Mouse (Mus musculus) layer of hippocampus, adult 9-10 months (tissue): ENCODE measurements around the gene Trp53i11.

Source experiments
- DNase-seq: peaks from one replicate; pipeline ENCODE4 v3.0.0; 2022; ENCODE audit warnings: low spot score

The Trp53i11 gene

DNA sequence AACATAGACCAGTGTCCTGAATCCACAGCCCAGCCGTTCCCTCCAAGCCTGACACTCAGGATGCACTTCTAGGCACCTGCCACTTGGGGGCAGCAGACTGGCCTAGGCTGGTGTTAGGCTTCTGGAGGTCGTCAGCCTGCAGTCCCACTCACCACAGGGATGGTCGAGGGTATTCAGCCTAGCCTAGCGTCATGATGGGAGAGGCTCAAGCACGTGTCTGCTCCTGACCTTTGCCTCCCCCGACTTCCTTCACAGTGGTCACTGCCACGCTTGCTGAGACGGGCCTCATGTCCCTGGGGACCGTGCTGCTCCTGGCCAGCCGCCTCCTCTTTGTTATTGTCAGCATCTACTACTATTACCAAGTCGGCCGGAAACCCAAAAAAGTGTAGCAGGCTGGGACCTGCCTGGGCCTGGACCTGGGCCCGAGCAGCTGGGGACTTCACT lies 12.2 kb downstream of the Trp53i11 start:
- DNase-seq, result no peak

DNA sequence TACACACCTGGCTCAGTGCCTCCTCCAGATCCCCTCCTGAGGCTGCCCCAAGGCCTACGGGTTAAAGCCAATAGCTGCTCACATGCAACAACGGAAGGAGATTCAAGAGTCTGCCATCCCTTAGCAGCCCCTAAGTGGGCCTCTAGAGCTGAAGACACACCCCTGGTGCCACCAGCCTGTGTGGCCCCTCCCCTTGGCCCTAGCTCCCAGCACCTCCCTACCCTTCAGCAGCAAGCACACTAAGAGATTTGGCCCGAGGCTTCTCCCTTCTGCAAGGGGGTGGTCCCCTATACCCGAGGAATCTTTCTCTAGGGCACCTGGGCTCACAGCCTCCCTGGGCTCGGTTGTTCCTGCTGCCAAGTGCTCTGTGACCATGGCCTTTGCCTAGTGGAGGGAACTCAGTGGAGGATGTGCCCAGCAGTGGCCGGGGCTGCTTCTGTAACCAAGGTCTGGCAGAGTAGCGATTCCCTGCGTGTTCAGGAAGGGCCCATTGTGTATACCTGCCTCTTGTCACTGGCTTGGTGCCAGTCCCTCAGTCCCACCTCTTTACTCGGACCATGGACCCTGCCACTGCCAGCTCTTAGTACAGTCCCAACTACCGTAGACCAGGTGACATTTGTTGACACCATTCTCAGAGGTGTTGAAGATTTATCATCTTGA lies 13.5 kb downstream of the Trp53i11 start:
- DNase-seq, result no peak

GRCm38 (mm10) chr2:93201997-93202396 lies 14.6 kb downstream of the Trp53i11 start:
- no peak for DNase-seq

- no peak for DNase-seq
These were observed 15.4 kb downstream of the Trp53i11 start for GRCm38 (mm10) chr2:93202782-93203181.

DNA sequence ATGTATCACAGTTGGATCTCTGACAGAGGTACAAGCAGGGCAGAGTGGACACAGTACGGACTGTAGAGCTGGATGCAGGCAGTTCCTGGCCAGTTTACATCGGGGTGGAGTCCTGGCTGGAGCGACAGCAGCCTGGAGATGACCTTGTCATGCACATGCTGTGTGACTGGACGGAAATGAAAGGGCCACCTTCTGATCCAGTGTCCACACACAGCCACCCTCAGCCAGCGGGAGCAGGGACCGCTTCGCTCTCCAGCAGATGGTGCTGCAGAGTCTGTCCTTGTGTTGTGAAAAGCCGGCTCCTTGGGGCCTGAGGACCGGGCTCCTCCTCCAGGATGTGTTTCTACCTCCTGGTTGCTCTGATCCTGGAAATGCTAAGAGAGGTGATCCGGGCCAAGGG lies 16.3 kb downstream of the Trp53i11 start:
- no peak for DNase-seq

- no peak for DNase-seq
These were observed 17.2 kb downstream of the Trp53i11 start for GRCm38 (mm10) chr2:93204571-93204970.

DNA sequence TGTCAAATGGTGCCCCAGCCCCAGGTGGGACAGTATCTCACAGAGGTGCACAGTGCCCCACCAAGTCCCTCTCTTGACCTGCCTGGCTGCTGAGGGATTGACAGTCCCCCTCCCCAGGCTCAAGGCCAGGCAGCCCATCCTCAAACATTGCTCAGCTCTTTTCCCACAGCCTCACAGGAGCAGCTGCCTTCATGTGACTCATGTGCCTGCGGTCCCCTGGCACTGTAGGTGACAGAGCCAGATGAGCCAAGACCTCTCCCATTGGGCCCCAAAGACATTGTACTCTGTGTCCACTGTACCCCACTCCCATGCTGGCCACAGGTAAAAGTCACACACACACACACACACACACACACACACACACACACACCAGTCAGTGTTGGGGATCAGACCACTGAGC lies 18.8 kb downstream of the Trp53i11 start:
- DNase-seq, result no peak

GRCm38 (mm10) chr2:93212386-93212785 lies 25.0 kb downstream of the Trp53i11 start:
- DNase-seq, result no peak

- no peak for DNase-seq
These were observed 25.5 kb downstream of the Trp53i11 start for GRCm38 (mm10) chr2:93212865-93213264.

DNA sequence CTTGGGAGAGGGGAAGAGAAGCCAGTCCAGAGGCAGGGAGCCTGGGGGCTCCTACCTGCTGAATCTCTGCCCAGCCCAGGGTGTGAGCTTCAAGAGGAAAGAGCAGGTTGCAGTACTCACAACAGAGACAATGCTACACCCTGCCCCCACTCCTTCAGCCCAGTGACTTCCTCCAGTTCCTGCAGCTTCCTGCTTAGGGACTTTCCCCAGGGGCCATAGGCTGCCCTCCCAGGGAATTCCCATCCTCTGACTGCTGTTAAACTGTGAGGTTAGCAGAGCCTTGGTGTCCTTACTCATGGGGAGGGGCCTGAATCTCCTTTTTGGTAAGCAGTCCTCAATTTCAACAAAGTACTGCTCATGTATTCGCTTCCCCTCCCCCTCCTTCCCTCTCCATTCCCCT lies 26.8 kb downstream of the Trp53i11 start:
- no peak for DNase-seq

DNA sequence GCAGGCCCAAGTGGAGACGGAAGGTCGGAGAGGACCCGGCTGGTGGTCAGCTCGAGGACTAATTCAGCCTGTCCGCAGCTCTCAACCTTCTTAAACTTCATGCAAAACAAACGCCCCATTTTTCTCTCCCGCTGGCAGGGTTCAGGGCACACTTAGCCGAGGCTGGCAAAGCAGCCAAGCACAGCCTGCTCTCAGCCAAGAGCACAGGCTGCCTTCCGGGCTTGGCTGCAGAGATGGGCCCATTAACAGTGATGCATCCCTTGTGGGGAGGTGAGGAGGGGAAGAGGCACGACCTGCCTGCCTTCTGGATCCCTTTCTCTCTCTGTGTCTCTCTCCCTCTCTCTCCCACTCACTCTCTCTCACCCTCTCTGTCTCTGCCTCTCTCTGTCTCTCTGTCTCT lies 28.4 kb downstream of the Trp53i11 start:
- DNase-seq, result no peak

GRCm38 (mm10) chr2:93217015-93217414 lies 29.7 kb downstream of the Trp53i11 start:
- peak; percentile 79 for DNase-seq

DNA sequence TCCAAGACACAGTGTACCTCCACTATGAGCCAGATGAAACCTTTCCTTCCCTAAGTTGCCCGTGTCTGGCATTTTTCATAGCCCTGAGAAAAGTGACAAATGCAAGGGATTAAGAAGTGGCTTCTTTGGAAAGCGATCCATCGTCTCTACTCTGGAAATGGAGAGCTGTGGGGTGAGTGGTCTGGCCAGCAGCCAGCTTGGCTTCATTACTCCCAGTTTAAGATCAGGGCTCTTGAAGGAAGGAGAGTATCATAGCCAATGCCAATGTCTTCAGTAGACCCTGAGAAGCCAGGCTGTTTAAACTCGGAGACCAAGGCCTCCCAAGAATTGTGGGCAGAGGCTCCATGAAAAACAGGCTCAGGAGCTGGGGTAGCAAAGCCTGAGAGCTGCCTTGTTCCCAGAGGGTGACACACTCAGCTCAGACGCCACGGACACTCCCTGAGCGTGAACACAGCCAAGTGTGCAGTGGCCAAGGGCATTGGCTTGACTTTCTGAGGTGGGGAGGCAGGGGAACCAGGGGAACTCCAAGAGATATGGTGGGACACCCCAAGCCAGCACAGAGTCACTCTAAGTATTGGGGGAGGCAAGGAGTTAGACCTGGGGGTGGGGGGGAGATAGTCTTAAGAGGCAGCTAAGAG lies 31.1 kb downstream of the Trp53i11 start:
- DNase-seq, result no peak

GRCm38 (mm10) chr2:93219576-93219975 lies 32.2 kb downstream of the Trp53i11 start:
- no peak for DNase-seq

DNA sequence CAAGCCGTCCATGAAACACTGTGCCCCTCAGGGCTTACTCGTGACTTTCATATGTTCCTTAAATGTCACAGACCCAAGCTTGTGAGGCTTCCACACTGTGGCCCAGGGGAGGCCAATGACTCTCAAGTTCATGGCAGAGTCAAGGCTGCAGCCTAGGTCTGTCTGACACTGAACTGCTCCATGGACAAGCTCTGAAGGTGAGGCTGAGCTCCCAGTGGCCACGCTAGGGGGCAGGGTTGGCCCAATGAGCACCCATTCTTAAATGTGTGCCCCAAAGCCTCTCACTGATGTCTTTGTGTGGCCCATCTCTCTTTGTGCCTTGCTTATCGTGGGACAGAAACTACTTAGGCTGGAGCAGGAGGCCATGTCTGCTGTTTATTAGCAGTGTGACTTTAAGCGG lies 33.1 kb downstream of the Trp53i11 start:
- DNase-seq, result no peak

DNA sequence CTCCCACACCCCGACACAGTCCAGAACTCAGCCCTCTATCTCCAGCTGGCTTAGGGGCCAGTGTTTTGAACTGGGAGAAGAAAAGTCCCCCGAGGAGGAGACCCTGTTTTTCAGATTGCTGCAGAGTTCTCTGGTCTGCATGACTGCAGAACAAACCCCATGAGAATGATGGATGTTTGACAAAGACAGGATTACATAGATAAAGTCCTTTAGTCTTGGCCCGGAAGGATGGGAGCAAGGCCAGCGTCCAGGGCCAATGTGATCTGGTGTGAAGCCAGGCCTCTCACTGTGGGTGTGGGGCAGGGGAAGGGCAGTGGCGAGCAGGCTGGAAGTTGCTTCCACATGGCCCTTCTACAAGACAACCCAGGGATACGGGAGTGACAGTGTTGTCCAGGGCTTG lies 36.1 kb downstream of the Trp53i11 start:
- DNase-seq, result no peak

DNA sequence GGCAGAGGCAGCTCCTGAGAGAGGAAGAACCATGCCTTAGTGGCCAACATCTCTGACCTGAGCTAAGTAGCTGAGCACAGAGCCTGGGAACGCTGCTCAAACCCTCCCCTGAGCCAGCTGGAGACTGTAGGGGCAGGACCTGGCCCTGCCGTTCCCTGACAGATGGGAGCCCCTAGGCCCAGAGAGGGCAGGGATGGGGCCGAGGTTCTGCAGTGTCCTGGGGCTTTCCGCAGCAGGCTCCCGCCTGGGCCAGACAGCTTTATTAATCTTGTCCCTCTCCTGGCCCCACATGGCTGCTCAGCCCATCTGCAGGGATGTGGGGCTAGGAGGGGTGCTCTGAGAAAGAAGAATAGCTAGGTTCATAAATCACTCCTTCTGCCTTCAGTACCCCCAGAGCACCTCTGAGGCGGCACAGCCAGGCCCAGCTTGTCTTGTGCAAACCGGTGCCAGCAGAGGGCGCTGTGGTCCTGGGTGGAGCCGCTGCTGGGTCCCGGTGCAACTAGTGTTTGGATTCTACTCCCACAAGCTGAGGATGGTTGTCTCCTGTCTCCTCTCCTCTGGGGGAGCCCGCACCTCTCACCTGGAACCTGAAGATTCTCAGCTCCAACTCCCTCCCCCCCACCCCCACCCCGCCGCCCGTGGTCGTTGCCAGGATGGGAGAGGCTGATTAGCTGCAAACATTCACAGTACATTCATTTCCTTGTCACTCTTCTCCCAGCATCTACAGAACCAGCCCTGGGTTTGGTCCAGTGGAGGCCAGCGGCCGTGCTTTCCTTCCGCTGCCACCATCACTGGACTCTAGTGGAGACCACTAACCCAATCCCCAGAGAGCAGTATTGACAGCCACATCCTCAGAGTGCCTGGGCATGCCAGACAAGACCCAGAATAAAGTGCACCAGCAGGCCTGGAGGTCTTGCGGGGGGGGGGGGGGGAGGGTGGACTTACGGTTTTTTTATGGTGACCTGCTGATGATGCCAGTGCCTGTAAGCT lies 39.6 kb downstream of the Trp53i11 start:
- peak; percentile 50 for DNase-seq

DNA sequence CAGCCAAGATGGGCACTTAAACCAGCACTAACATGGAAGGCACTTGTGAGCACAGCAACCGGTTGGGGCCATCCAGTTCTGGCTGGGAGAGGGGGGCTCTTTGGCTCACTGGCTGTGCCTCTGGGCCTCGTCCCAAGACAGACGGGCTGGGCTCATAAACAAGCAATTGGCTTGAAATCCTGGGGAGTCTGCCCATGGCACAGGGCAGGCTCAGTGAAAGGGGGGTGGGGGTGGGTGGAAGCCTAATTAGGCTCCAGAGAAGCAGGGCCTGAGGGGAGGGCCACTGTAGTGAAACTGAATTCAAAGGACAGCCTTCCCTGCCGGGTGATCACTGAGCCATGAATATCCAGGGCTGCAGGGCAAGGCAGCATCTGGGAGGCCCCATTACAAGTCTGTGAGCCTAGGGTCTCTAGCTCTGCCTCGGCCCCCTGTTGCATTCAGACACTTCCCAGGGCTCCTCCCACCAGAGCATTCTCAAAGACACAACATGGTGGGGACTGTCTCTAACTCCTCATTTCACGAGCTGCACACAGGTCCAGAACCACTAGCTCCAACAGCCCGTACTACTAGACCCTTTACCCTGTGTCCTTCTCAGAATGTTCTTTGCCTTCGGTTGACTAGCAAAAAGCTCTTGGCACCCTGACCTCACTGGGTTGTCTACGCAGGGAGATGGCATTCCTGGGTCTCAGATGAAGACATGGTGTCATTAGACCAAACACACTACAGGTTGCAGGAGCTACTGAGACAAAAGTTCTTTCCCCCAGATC lies 40.5 kb downstream of the Trp53i11 start:
- no peak for DNase-seq

- DNase-seq, result no peak
These were observed 41.1 kb downstream of the Trp53i11 start for GRCm38 (mm10) chr2:93228480-93228824.

- DNase-seq, result no peak
These were observed 44.8 kb downstream of the Trp53i11 start for GRCm38 (mm10) chr2:93232141-93232540.

DNA sequence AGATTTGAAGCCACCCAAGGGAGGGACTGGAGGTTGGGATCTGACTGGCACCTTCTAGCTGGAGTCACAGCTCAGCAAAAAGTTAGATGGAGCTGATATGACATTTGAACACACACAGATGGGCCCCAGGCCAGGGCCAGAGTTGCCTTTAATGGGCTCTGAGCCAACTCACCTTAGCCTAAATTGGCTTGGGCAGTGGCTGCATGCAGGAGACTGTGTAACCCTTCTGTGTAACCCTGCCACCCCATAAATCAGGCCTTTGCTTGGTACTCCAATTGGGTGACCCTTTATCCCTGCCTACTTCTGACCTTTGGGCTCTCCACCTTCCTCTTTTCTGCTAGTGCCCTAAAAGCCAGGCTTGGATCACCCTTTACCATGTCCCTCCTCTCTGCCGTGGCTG lies 49.7 kb downstream of the Trp53i11 start:
- no peak for DNase-seq

GRCm38 (mm10) chr2:93238864-93239263 lies 51.5 kb downstream of the Trp53i11 start:
- no peak for DNase-seq
